Mouse (Mus musculus): ENCODE data around the gene Kti12.

Kti12 gene

GRCm38 (mm10) chr4:108847715-108848504, at the start of gene Kti12:
Gene Kti12 (plus strand): TSS chr4:108847785.
- DNase-seq (ENCODE audit: low spot score) = peak; percentile 86

GRCm38 (mm10) chr4:108798083-108798830, 49.3 kb upstream of the Kti12 start:
- DNase-seq (ENCODE audit: low spot score) = no peak

DNA sequence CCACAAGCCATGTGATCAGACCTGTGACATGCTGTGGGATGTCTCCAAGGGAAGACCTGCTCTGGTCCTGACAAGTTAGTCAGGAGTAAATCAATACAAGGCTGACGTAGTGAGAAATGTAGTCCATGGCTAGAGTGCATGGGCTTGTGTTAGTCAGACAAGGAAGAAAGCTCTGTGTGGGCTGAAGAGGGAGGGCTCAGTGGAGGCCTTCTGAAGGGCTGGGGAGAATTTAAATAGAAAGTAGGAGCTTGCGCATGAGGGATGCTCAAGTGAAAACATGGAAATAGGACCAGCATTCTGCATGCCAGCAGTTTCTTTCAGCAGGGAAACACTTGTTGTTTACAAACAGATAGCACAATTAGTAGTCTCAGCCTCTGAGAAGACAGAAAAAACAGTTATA, 44.0 kb upstream of the Kti12 start:
- DNase-seq (ENCODE audit: low spot score) = no peak

DNA sequence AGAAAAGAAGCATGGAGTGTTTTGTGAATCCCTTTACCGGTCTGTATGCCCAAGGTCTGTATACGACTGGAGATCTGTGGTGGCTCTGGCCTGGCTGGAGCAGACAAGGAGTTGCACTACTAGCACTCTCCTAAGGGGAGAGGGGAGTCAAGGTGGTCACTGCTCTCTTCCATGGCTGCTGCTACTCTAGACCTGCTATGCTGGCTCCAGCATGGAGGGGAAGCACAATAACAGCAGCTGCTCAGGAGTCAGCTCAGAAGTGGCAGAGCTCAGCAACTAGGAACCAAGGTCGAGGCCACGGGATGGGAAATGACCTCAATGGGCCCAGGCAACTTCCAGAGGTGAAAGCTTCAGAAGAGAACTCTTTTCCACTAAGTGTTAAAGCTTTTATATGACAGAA, 36.4 kb upstream of the Kti12 start:
- DNase-seq (ENCODE audit: low spot score) = no peak

- DNase-seq (ENCODE audit: low spot score) = no peak
Observed at GRCm38 (mm10) chr4:108811550-108811949, 36.0 kb upstream of the Kti12 start.

DNA sequence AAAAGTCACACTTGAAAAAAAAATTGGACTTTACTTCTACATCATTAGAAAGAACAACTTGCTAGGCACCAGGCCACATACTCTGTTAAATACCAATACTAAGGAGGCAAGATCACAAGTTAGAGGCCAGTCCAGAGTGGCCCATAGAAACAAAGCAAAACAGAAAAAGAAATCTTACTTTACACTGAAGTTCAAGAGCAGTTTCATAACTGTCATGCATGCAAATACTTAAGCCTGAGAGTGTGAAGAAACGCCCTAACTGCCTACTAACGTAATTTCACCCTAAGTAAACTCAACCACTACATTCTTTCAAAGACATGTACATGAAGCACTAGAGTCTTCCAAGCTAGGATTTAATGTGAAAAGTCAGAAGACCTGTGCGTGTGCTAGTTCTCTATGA, 21.9 kb upstream of the Kti12 start:
- DNase-seq (ENCODE audit: low spot score) = no peak

DNA sequence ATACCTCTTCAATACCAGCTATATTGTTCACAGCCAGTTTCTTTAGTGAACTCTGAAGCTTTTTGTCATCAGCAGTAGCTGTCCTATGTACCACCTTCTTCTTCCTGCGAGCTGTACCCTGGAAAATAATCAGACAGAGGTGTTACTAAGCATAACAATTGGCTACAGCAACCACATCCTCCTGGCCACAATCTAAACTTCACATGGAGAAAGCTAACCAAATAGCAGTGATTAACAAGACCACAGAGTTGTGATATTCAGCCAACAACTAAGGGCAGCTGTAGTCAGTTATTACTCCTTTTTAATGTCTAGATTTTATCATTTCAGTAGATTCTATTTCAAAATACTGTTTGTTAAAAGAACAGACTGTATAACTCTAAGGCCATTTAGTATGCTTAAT, 21.5 kb upstream of the Kti12 start:
- no peak for DNase-seq (ENCODE audit: low spot score)

DNA sequence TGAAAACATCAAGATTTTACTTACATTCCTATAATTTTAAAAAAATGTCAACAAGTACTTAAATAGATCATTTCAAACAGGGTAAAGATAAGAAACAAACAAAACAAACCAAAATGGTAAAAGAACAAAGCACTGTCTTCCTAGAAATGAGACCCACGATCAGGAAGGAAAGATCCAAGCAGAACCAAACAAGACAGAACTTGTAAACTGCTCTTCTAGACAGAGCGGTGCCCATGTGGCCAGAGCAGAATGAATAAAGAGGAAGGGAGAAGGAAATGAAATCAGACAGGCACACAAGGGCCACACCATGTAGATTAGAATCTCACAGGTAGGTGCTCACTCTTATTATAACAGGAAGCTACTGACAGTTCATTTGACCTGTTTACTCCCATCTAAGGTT, 20.9 kb upstream of the Kti12 start:
- no peak for DNase-seq (ENCODE audit: low spot score)

GRCm38 (mm10) chr4:108830698-108831097, 16.9 kb upstream of the Kti12 start:
- DNase-seq (ENCODE audit: low spot score) = no peak

- DNase-seq (ENCODE audit: low spot score) = peak; percentile 92
Observed at GRCm38 (mm10) chr4:108832916-108833827, 14.4 kb upstream of the Kti12 start, which contains the start of gene Btf3l4. Gene Btf3l4 (minus strand): TSS chr4:108833614.

DNA sequence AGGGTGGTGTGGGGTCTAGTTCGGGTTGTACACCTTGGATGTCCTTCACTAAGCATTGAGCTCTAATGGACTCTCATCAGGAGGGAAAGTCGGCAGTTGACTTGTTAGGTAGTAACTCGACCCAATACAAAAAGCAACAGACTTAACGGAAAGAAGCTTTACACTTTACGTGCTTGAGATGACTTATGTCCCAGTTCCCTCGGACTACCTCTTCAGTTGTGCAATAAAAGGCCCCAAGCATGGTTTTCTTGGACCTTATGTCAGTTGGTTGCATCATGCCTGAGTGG, 13.8 kb upstream of the Kti12 start:
- no peak for DNase-seq (ENCODE audit: low spot score)

DNA sequence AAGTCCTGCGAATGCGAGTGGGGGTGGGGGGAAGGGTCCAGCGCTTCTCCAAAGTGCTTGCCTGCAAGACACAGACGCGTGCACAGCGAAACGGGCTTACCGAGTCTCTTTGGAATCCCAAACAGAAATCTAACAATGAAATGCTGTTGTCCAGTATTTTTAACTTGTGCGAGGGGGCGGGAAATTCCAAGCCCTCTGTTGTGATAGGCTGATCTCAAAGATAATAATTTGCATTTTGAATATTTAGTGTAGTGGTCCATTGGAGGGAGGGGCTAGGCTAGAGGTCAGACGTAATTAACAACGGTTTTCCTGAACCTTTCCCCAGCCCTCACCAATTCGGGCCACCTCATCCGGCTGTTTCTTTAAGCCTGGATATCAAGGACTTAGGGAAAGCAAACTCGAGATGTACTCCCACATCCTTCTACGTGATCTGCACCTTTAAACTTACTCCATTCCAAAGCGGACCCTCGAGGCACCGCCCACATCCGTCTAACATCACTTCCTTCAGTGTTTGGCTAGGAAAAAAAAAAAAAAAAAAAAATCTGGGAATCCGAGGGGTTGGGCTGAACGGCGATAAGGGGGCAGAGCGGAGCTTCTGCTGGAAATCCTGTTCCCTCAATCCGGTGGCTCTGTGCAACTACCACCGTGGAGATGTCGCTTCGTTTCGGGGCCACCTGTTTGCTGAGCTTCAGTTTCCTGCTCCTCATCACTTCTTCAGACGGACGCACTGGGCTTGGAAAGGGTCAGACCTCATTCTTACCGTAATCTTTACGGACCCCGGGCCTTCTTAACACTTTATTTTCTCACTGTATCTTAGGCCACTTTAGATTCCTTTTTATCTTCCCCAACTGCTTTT, 13.2 kb upstream of the Kti12 start, which contains the start of gene Txndc12:
Txndc12 (plus strand) TSS at position 487 of the 856 bp plus-strand sequence.
- peak; percentile 85 for DNase-seq (ENCODE audit: low spot score)

GRCm38 (mm10) chr4:108834971-108835311, 12.6 kb upstream of the Kti12 start:
- no peak for DNase-seq (ENCODE audit: low spot score)

DNA sequence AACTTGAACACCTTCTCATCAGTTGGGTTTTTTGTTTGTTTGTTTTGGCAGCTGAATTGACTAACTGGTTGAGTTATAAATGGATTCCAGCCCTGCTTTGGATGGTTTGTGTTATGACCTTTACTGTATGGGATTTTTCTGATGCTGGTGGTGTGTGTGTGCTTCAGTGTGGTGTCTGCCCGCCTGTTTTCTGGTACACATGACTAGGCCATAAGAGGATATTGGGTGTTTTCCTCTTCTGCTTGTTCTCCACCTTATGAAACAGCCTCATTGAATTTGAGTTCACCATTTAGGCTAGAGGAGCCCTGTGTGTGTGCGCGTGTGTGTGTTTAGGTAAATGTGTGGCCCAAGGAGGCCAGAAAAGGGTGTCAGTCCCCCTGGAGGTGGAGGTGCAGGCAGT, 12.1 kb upstream of the Kti12 start:
- DNase-seq (ENCODE audit: low spot score) = no peak

- peak; percentile 19 for DNase-seq (ENCODE audit: low spot score)
Observed at GRCm38 (mm10) chr4:108838031-108838430, 9.6 kb upstream of the Kti12 start.

DNA sequence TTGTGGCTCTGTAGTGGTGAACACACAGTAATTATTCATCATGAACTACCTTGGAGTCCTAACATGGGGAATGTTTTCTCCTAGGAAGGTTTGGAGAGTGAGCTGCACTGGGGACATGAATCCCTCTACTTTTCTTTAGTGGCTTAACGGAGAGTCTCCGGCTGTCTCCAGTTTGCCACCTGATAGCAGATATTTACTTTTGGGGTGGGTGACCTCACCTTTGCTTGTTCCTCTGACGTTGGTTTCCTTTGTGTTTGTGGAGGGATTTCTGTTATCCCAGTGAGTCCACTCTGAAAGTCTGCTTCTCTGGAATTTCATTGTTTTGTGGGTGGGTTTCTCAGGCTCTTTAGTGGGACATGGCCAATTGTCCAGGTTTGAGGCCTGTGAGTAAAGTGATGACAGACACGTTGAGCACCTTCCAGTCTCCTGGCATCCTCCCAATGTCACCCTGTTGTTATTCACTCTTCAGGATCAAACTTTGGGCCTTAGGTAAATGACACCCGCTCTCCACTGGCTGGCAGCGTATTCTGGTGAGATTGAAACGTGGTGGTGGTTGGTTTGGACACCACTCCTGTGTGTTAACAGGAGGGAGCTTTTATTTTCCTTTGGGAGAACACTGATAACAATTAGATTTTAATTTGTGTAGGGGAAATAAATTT, 5.5 kb upstream of the Kti12 start:
- no peak for DNase-seq (ENCODE audit: low spot score)

DNA sequence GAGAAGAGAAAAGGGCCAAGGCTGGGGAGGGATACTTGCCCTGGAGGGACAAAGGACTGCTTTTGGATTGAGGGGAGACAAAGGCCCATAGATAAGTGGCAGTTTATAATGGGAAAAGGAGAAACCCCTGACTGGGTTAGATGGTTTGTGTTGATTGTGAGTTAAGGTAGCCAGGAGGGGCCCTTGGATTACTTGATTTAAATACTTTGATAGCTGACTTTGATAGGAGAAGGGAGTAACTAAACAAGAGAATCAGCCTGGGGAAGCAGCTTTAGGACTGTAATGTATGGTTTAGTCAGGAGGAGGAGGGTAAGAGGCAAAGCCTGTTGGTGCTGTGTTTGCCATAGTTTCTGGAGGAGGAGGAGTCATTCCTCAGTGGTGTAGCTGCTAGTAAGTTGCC, 4.2 kb upstream of the Kti12 start:
- DNase-seq (ENCODE audit: low spot score) = no peak

DNA sequence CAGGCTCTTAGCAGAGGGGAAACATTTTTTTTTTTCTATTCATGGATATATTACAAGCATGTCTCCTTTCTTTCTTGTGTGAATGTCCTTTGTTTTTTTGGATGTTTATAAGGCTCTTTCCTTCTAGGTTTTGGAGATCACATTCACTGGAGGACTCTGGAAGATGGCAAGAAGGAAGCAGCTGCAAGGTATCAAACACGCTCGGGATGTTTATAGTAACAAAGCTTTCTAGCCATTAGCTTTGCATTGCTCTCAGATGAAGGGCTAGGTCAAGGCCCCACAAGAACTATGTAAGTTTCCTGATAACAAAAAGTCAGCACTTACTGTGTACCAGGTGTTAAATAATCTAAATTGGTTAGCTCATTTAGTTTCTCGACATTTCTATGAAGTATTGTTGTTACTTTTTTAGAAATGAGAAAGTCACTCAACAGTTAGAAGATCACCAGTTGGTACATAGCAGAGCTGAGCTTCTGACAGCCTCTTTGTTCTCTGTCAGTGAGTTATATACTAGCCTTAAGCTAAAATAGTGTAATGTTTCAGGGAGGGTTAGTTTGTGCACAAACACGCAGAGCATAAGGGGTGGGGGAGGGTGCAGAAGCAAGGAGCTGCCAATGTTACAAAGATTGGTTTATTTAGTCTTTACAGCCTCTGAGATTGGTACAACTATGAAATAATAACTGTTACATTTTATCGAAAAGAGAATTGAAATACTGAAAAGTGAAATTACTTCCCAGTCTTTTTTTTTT, 1.6 kb upstream of the Kti12 start:
- no peak for DNase-seq (ENCODE audit: low spot score)

- DNase-seq (ENCODE audit: low spot score) = no peak
Observed at GRCm38 (mm10) chr4:108848505-108848848, 892 bp downstream of the Kti12 start, which contains the start of gene A730015C16Rik. Gene A730015C16Rik (minus strand): TSS chr4:108848619.

- no peak for DNase-seq (ENCODE audit: low spot score)
Observed at GRCm38 (mm10) chr4:108866806-108867205, 19.2 kb downstream of the Kti12 start.
